In genomic region chr4:44424831-44425704, GRCm38 (mm10) we compare ENCODE assay signal across 7 mouse cellular contexts.
DNase-seq lines count a peak whose midpoint lies in the region; ATAC-seq and TF ChIP-seq lines count a peak whose summit lies in the region.

No protein-coding gene starts in this region.

- no peaks in the 10 kb centered on the region for H3K36me3 ChIP-seq in lung, embryonic 14.5 days (ENCODE audit: insufficient read depth)
- H3K36me3 ChIP-seq in embryonic facial prominence, embryonic 13.5 days = no peaks in the 10 kb centered on the region
- no peaks in the 10 kb centered on the region for H3K36me3 ChIP-seq in intestine, embryonic 14.5 days (ENCODE audit: control insufficient read depth, insufficient read depth, low read length)
- no peaks in the 10 kb centered on the region for H3K36me3 ChIP-seq in neural tube, embryonic 12.5 days

- peak overlapping the region; percentile 37 for H3K4me3 ChIP-seq in lung, embryonic 14.5 days (ENCODE audit: low read depth, low read length)
- peak overlapping the region; percentile 44 for H3K4me3 ChIP-seq in embryonic facial prominence, embryonic 13.5 days
- H3K4me3 ChIP-seq in intestine, embryonic 14.5 days (ENCODE audit: low read depth, low read length) = peak overlapping the region; percentile 31
- H3K4me3 ChIP-seq in neural tube, embryonic 12.5 days = peak overlapping the region; percentile 46

- H3K27ac ChIP-seq in lung, embryonic 14.5 days (ENCODE audit: low read depth) = no peak overlapping the region
- H3K27ac ChIP-seq in embryonic facial prominence, embryonic 13.5 days = no peak overlapping the region
- no peak overlapping the region for H3K27ac ChIP-seq in intestine, embryonic 14.5 days (ENCODE audit: low read depth)
- peak overlapping the region; percentile 42; the same call in 1 of the 2 replicates for H3K27ac ChIP-seq in neural tube, embryonic 12.5 days

- DNase-seq in lung, embryonic 14.5 days = peak; percentile 28
- no peak for DNase-seq in lung, postnatal 25 days (ENCODE audit: low spot score)
- peak; percentile 72 for DNase-seq in intestine, embryonic 14.5 days (ENCODE audit: low spot score)
- no peak for DNase-seq in gastrocnemius, postnatal 14 days

- no peak for ATAC-seq in lung, embryonic 14.5 days (ENCODE audit: insufficient read depth)
- no peak for ATAC-seq in embryonic facial prominence, embryonic 13.5 days (ENCODE audit: insufficient number of reproducible peaks, insufficient read depth, low FRiP score, low TSS enrichment, low read depth)
- no peak for ATAC-seq in intestine, embryonic 14.5 days (replicated peaks; ENCODE audit: low FRiP score, low TSS enrichment, low read depth)
- ATAC-seq in neural tube, embryonic 12.5 days (ENCODE audit: low FRiP score, low read depth) = peak; percentile 69
- no peak for ATAC-seq in erythroid progenitor cell, adult 5-6 weeks (replicated peaks; ENCODE audit: low FRiP score, poor library complexity, severe bottlenecking)

- WGBS in lung, embryonic 14.5 days = under 1% methylated on average over 56 of the region's 56 CpGs
- WGBS in embryonic facial prominence, embryonic 13.5 days = under 1% methylated on average over 56 of the region's 56 CpGs
- under 1% methylated on average over 53 of the region's 56 CpGs for WGBS in intestine, embryonic 14.5 days
- WGBS in neural tube, embryonic 12.5 days = under 1% methylated on average over 56 of the region's 56 CpGs

- no peaks in the 10 kb centered on the region for H3K9me3 ChIP-seq in lung, embryonic 14.5 days (ENCODE audit: low read depth, low read length)
- H3K9me3 ChIP-seq in embryonic facial prominence, embryonic 13.5 days = no peaks in the 10 kb centered on the region
- H3K9me3 ChIP-seq in intestine, embryonic 14.5 days (ENCODE audit: control insufficient read depth, low read length) = no peaks in the 10 kb centered on the region
- H3K9me3 ChIP-seq in neural tube, embryonic 12.5 days = no peaks in the 10 kb centered on the region

- H3K9ac ChIP-seq in lung, embryonic 14.5 days = no peak overlapping the region
- H3K9ac ChIP-seq in embryonic facial prominence, embryonic 13.5 days = peak overlapping the region; percentile 64
- no peak overlapping the region for H3K9ac ChIP-seq in intestine, embryonic 14.5 days (ENCODE audit: low read length)
- H3K9ac ChIP-seq in neural tube, embryonic 12.5 days = peak overlapping the region; percentile 66

- TF ChIP-seq CTCF in lung, embryonic 14.5 days (IDR thresholded peaks at IDR 0.05; ENCODE audit: low read depth) = no peak

- no peaks in the 10 kb centered on the region for H3K4me1 ChIP-seq in lung, embryonic 14.5 days (ENCODE audit: insufficient read depth)
- H3K4me1 ChIP-seq in embryonic facial prominence, embryonic 13.5 days = peaks cover 8% of the 10 kb centered on the region
- H3K4me1 ChIP-seq in intestine, embryonic 14.5 days (replicated peaks; ENCODE audit: control insufficient read depth, insufficient read depth, low read length) = peaks cover 6% of the 10 kb centered on the region; the same call in 1 of the 2 replicates
- peaks cover 13% of the 10 kb centered on the region for H3K4me1 ChIP-seq in neural tube, embryonic 12.5 days

- intact Hi-C loops in gastrocnemius, postnatal 14 days (cut with DNase I; ENCODE audit: low total_unique reads) = no loop called here

- H3K4me2 ChIP-seq in lung, embryonic 14.5 days = peak overlapping the region; percentile 65
- peak overlapping the region; percentile 75 for H3K4me2 ChIP-seq in embryonic facial prominence, embryonic 13.5 days
- H3K4me2 ChIP-seq in intestine, embryonic 14.5 days (ENCODE audit: low read length) = peak overlapping the region; percentile 62
- peak overlapping the region; percentile 96 for H3K4me2 ChIP-seq in neural tube, embryonic 12.5 days (replicated peaks)

- H3K27me3 ChIP-seq in lung, embryonic 14.5 days (ENCODE audit: insufficient read depth, low read length) = peaks cover 38% of the 10 kb centered on the region
- peaks cover 76% of the 10 kb centered on the region for H3K27me3 ChIP-seq in embryonic facial prominence, embryonic 13.5 days
- peaks cover 51% of the 10 kb centered on the region for H3K27me3 ChIP-seq in intestine, embryonic 14.5 days (replicated peaks; ENCODE audit: control insufficient read depth, insufficient read depth, low read length)
- H3K27me3 ChIP-seq in neural tube, embryonic 12.5 days (replicated peaks) = peaks cover 42% of the 10 kb centered on the region

Comparison
In these comparisons a context has a peak if more than half of its experiments do, and no peak if none do; other contexts are left out.
1. DNase-seq: peak in lung, embryonic 14.5 days (single experiment) and intestine, embryonic 14.5 days (single experiment); none in lung, postnatal 25 days (single experiment) and gastrocnemius, postnatal 14 days (single experiment).
2. H3K9ac ChIP-seq: peak in embryonic facial prominence, embryonic 13.5 days (single experiment) and neural tube, embryonic 12.5 days (single experiment); none in lung, embryonic 14.5 days (single experiment) and intestine, embryonic 14.5 days (single experiment).
3. Peak in every context shown above with its lines, with median percentiles within 50 percentile points of each other: H3K4me2 ChIP-seq and H3K4me3 ChIP-seq.